Mouse (Mus musculus) erythroblast, embryonic 14.5 days (primary cell): ENCODE measurements around the gene Cep41. TPM values are rescaled to one million over a fixed set of nuclear protein-coding genes. Genes with fewer than 3 reads are reported as not detected.

ENCODE experiments used
- H3K27me3 ChIP-seq: 2 replicates; pipeline ENCODE4 v1.6.1; 2012; ENCODE audit warnings: inconsistent platforms; ENCODE audit not compliant: control insufficient read depth
- H3K36me3 ChIP-seq: 2 replicates; pipeline ENCODE4 v1.6.1; 2012; ENCODE audit warnings: mild to moderate bottlenecking, inconsistent platforms; ENCODE audit not compliant: control insufficient read depth
- H3K4me1 ChIP-seq: 2 replicates; pipeline ENCODE4 v1.6.1; 2012; ENCODE audit warnings: inconsistent platforms; ENCODE audit not compliant: control insufficient read depth
- H3K4me3 ChIP-seq: replicated peaks from 2 replicates; pipeline ENCODE3; 2012; ENCODE audit warnings: moderate library complexity, mild to moderate bottlenecking, inconsistent platforms
- H3K9me3 ChIP-seq: 2 replicates; pipeline ENCODE4 v1.6.1; 2012; ENCODE audit warnings: low read length, inconsistent platforms, mixed read lengths; ENCODE audit not compliant: control insufficient read depth
- GATA1 ChIP-seq: IDR thresholded peaks from 2 replicates; pipeline ENCODE4 v1.6.1; 2012; ENCODE audit warnings: low read length, inconsistent platforms, mixed read lengths
- TAL1 ChIP-seq: IDR thresholded peaks from 3 replicates; pipeline ENCODE4 v1.6.1; 2012; ENCODE audit warnings: low read length, inconsistent platforms, mixed read lengths
- polyA plus RNA-seq: library from polyadenylated mRNA; stranded (reverse); fragments of >175 nt; gene quantifications from 2 replicates; pipeline ENCODE4 v1.2.3, GENCODE M21; 2012

Cep41 gene
- polyA plus RNA-seq, 1 experiment, result 1.3 TPM

- H3K4me1 ChIP-seq, result no peaks in the 10 kb centered on the region
- H3K27me3 ChIP-seq, result peaks cover 51% of the 10 kb centered on the region
- no peak for TF ChIP-seq GATA1
- no peak for TF ChIP-seq TAL1
- H3K4me3 ChIP-seq, result no peak overlapping the region
- no peaks in the 10 kb centered on the region for H3K9me3 ChIP-seq
- H3K36me3 ChIP-seq, result no peaks in the 10 kb centered on the region
Observed at GRCm38 (mm10) chr6:30617020-30617958, 76.3 kb downstream of the Cep41 start.

- peaks cover 51% of the 10 kb centered on the region for H3K27me3 ChIP-seq
- TF ChIP-seq GATA1 (no peak), TAL1 (no peak)
- no peak overlapping the region for H3K4me3 ChIP-seq
- no peaks in the 10 kb centered on the region for H3K4me1 ChIP-seq
- H3K36me3 ChIP-seq, result no peaks in the 10 kb centered on the region
- H3K9me3 ChIP-seq, result no peaks in the 10 kb centered on the region
Observed at GRCm38 (mm10) chr6:30616491-30616941, 77.0 kb downstream of the Cep41 start.

DNA sequence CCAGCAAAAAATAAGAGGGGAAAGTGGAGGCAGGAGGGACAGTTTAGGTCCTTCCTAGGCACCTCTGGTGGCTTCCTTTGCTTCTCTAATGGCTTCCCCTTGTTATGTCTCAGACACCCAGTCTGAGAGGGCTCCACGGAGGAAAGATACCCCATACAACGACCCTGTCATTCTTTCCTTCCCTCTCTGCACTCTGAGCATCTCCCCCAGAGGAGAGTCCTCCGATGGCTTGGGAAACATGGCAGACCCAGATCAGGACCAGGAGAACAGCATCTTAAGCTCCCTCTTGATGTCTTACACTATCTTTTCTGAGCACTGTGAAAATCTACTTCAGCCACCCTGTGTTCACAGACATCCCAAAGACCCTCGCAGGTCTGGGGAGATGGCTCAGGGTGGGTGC lies 77.8 kb downstream of the Cep41 start:
- H3K4me3 ChIP-seq, result no peak overlapping the region
- no peaks in the 10 kb centered on the region for H3K4me1 ChIP-seq
- H3K36me3 ChIP-seq, result no peaks in the 10 kb centered on the region
- no peaks in the 10 kb centered on the region for H3K9me3 ChIP-seq
- H3K27me3 ChIP-seq, result peaks cover 51% of the 10 kb centered on the region
- TF ChIP-seq GATA1, result no peak
- no peak for TF ChIP-seq TAL1

DNA sequence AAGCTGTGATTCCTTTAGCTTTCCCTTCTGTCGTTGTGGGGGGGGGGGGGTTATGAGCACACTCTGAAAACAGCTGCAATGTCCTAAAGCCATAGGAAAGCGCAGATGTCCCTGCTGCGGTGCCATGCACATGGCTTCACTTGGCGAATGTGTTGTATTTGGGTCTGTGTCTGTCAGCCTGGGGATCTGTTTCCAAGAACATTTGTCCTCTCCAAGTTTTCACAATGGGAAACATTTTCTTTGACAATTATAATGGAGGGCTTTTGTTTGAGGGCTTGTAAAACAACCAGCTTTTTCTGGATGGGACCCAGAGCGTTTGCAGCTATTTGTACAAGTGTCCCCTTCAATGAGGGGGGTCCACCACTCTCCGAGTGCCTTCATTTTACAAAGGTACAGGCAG lies 79.3 kb downstream of the Cep41 start:
- H3K36me3 ChIP-seq, result no peaks in the 10 kb centered on the region
- peaks cover 43% of the 10 kb centered on the region for H3K27me3 ChIP-seq
- TF ChIP-seq TAL1, result no peak
- TF ChIP-seq GATA1, result no peak
- H3K4me3 ChIP-seq, result no peak overlapping the region
- no peaks in the 10 kb centered on the region for H3K4me1 ChIP-seq
- H3K9me3 ChIP-seq, result no peaks in the 10 kb centered on the region

- peaks cover 13% of the 10 kb centered on the region for H3K27me3 ChIP-seq
Observed at GRCm38 (mm10) chr6:30611212-30611611, 82.3 kb downstream of the Cep41 start.

DNA sequence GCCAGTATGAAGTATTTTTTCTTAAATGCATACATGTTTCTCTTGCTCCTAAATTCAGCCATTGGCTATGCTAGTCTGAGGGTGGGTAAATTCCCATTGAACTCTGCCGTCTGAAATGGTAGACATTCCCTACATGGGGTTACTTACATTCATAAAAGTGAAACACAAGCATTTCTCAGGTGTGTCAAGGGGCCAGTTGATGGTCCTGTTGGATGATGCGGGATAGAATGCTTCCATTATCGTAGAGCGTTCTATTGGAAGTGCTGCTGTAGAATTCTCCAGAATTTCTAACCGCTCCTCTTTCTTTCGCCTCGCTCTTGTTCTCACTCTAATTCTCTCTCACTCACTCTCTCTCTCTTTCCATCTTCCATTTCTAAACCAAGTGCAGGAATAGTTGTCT lies 82.8 kb downstream of the Cep41 start, which contains the start of gene Cpa5:
Cpa5 (plus strand) TSS at position 301 of the 400 bp plus-strand sequence.
- peaks cover 9% of the 10 kb centered on the region for H3K27me3 ChIP-seq
- TF ChIP-seq GATA1 (no peak), TAL1 (no peak)
- H3K4me1 ChIP-seq, result no peaks in the 10 kb centered on the region
- no peak within 1 kb of the TSS for H3K4me3 ChIP-seq
- H3K9me3 ChIP-seq, result no peaks in the 10 kb centered on the region
- no peaks in the 10 kb centered on the region for H3K36me3 ChIP-seq

More at GRCm38 (mm10) chr6:30611212-30611611, 82.3 kb downstream of the Cep41 start:
- no peak overlapping the region for H3K4me3 ChIP-seq
- H3K4me1 ChIP-seq, result no peaks in the 10 kb centered on the region
- H3K36me3 ChIP-seq, result no peaks in the 10 kb centered on the region
- no peaks in the 10 kb centered on the region for H3K9me3 ChIP-seq
- TF ChIP-seq GATA1 (no peak), TAL1 (no peak)

DNA sequence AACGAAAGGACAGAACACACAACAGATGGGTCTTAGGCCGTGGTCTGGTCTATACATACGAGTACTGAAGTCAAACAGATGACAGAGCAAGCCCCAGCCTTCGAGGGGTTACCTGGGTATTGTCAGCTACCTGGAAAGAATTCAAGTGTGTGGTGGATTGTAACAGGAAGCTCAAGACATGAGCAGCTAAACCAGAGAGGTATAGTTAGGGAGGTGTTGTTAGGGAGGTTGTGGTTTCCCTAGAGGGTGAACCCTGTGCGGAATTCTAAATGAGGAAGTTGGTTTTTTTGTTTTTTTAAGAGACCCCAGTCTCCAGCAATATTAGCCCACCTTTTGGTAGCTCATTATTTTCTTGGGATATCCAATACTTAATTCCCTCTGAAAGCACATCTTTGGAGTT lies 87.9 kb downstream of the Cep41 start:
- Histone ChIP-seq H3K9me3 (no peaks in the 10 kb centered on the region), H3K4me3 (no peak overlapping the region), H3K4me1 (no peaks in the 10 kb centered on the region), H3K36me3 (no peaks in the 10 kb centered on the region), H3K27me3 (no peaks in the 10 kb centered on the region; the same call in 1 of the 2 replicates)
- TF ChIP-seq TAL1 (no peak), GATA1 (no peak)

DNA sequence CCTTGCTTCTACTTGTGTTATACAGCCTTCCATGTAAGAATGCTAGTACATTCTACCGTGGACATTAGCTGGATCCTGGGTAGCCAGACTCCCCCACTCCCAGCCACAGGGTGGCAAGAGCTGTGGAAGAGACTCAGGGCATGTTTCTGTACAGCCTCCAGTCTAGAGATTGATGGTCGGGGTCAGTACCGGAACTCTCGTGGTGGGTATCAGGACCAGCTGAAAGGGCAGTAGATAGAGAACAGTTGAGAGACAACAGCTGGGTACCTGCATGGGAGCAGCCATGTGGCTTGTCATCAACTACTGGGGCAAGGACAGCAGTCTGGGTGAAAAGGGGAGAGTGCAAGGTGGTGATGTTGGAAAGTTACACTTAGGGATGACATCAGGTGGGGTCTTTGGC lies 88.4 kb downstream of the Cep41 start:
- H3K4me3 ChIP-seq, result no peak overlapping the region
- TF ChIP-seq TAL1, result no peak
- TF ChIP-seq GATA1, result no peak
- H3K36me3 ChIP-seq, result no peaks in the 10 kb centered on the region
- no peaks in the 10 kb centered on the region for H3K4me1 ChIP-seq
- no peaks in the 10 kb centered on the region for H3K9me3 ChIP-seq
- no peaks in the 10 kb centered on the region; the same call in 1 of the 2 replicates for H3K27me3 ChIP-seq

DNA sequence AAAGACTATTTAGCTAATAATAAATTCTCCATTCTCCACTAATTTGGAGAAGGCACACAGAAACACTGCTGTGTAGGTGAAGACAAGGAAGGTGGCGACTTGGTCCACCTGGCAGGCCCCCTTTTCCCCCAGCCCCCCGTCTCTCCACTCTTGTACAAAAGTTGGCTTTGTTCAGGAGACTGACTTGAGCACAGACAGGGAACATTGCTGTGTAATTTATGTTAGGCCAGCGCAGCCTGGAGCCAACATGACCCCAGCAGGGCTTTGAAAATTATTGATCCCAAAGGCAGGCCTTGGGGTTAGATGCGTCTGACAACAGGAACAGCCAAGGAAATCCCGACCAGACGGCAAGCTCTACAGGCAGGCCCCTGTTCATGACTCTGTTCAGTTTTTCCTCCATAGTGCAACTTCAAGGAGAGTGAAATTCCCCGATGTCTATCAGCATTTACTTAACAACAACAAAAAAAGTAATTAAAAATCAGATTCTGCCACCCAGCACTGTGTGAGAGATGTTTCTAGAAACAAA lies 89.1 kb downstream of the Cep41 start:
- H3K4me3 ChIP-seq, result no peak overlapping the region
- H3K9me3 ChIP-seq, result no peaks in the 10 kb centered on the region
- H3K27me3 ChIP-seq, result no peaks in the 10 kb centered on the region; the same call in 1 of the 2 replicates
- TF ChIP-seq GATA1 (no peak), TAL1 (no peak)
- no peaks in the 10 kb centered on the region for H3K36me3 ChIP-seq
- H3K4me1 ChIP-seq, result no peaks in the 10 kb centered on the region

Other genes with a start within 250 kb of the Cep41 start
- gene Tmem209, start 184.0 kb downstream of the Cep41 start, polyA plus RNA-seq, result 0.37 and 0.53 TPM in 2 replicates
- not detected in 2 replicates for gene Ssmem1, start 183.9 kb downstream of the Cep41 start, polyA plus RNA-seq
- not detected in 2 replicates for gene Cpa2, start 152.2 kb downstream of the Cep41 start, polyA plus RNA-seq
- not detected in 2 replicates for gene Cpa4, start 125.4 kb downstream of the Cep41 start, polyA plus RNA-seq
- gene Cpa5, start 82.7 kb downstream of the Cep41 start, polyA plus RNA-seq, result not detected in 2 replicates
- gene Cpa1, start 54.5 kb downstream of the Cep41 start, polyA plus RNA-seq, result not detected in 2 replicates
- gene Mest, start 29.8 kb upstream of the Cep41 start, polyA plus RNA-seq, result 0.44 and 0.54 TPM in 2 replicates
- gene Copg2, start 203.0 kb upstream of the Cep41 start, polyA plus RNA-seq, result 0.15 TPM in 2 replicates
- gene Tsga13, start 221.8 kb upstream of the Cep41 start, polyA plus RNA-seq, result not detected in 2 replicates